Mouse (Mus musculus): ENCODE measurements around the gene Plekhg1. TPM values are rescaled to one million over a fixed set of nuclear protein-coding genes. Genes with fewer than 3 reads are reported as not detected.
A peak's percentile ranks its signal among the peaks of the same experiment; 100 is the strongest.

Plekhg1 gene
- polyA plus RNA-seq, 1 experiment from 2014 or later = 15.5 TPM

DNA sequence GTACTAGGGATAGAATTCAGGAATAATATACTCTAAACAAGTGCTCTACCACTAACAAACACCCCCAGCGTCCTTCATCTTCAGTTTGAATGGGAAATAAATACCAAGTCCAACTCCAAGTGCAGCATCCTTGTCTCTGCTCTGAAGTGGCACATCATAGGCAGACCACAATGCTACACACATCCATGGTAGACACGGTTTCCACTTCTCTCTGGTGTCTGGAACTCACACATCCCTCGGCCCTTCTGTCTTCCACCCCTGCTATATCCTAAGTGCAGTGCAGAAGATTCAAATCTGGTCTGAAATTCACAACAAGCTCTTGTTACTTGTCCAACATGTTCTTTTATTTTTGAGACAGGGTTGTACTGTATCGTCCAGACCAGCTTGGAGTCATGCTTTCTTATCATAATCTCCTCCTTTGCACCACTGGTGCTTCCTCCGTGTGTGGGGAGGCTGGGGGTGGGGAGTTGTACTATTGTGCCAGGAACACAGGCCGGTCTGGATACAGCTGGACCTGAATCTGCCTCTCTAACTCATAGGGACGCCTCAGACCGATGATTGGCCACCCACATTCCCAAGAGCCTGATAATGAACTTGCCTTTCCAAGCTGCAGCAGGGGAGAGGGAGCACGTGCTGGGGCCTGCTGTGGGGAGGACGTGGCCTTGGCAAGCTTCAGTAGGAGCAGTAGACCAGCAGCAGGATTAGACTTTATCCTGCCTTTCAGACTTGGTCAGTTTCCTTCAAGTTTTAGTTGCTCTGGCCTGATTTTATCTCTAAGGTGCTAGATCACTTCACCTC, 70.5 kb downstream of the Plekhg1 start:
- Histone ChIP-seq H3K27ac (no peak overlapping the region), H3K4me1 (no peaks in the 10 kb centered on the region), H3K36me3 (no peaks in the 10 kb centered on the region), H3K9me3 (replicated peaks) (no peaks in the 10 kb centered on the region), H3K4me3 (no peak overlapping the region), H3K9ac (no peak overlapping the region), H3K4me2 (replicated peaks) (no peak overlapping the region), H3K27me3 (no peaks in the 10 kb centered on the region)
- 72% methylated on average over 10 of the region's 10 CpGs for WGBS
- ATAC-seq (ENCODE audit: low FRiP score) = no peak

DNA sequence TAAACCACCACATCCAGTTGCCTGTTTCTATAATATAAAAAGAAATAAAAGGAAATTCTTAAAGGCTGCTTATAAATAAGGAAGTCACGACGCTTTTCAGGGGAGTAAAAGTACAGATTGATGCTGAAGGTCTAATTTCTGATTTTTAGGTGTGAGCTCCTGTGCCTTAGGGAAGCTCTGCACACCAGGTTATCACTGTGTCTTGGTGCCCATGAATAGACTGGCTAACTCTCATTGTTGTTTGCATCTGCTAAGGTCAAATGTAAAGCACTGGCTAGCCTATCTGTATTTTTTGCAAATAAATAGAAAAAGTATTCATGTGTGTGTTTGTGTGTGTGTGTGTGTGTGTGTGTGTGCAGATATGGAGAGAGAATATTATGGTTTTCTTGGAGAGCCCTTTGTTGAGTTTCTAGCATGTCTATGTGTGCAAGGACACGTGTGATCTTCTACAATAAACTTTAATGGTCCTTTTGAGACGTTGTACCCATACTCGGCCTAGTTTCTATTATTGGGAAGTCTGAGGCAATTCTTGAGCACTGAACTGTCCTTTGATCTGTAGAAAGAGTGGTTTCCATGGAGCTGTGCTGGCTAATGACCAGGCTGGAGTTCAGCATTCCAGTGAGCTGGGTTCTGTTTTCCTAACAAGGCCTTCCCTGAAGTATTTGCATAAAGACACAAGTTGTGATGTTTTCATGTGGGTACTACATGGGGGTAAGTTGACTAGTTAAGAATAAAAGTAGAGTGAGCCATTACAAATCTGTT, 79.0 kb downstream of the Plekhg1 start:
- no peaks in the 10 kb centered on the region for H3K27me3 ChIP-seq
- H3K27ac ChIP-seq = no peak overlapping the region
- H3K9ac ChIP-seq = no peak overlapping the region
- H3K4me3 ChIP-seq = no peak overlapping the region
- peaks cover 3% of the 10 kb centered on the region; the same call in 1 of the 2 replicates for H3K4me1 ChIP-seq
- no peaks in the 10 kb centered on the region for H3K9me3 ChIP-seq (replicated peaks)
- H3K4me2 ChIP-seq (replicated peaks) = no peak overlapping the region
- ATAC-seq (ENCODE audit: low FRiP score) = peak; percentile 87
- 47% methylated on average over 5 of the region's 5 CpGs for WGBS
- H3K36me3 ChIP-seq = no peaks in the 10 kb centered on the region

DNA sequence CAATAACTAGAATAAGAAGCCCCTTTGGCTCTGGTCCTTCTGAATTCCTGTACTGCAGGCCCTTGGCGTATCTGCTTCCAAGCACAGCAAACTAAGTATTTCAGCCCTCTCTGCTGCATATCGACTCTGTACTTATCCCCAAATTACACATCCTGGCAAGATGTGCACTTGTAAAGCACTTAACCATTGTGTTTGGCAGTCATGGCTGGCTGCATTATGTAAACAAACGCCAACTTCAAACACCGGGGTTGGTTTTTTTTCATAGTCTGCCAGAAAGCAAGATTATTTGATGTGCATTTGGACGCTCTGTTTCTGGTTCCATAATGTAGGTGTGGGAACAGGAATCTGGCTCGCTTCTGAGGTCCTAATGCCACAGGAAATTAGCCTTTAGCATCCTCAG, 83.7 kb downstream of the Plekhg1 start:
- Histone ChIP-seq H3K4me3 (no peak overlapping the region), H3K27me3 (no peaks in the 10 kb centered on the region), H3K9me3 (replicated peaks) (no peaks in the 10 kb centered on the region), H3K36me3 (no peaks in the 10 kb centered on the region), H3K27ac (no peak overlapping the region), H3K4me2 (replicated peaks) (no peak overlapping the region), H3K4me1 (peaks cover 3% of the 10 kb centered on the region; the same call in 1 of the 2 replicates), H3K9ac (no peak overlapping the region)
- WGBS = 78% methylated on average over 6 of the region's 6 CpGs
- no peak for ATAC-seq (ENCODE audit: low FRiP score)

DNA sequence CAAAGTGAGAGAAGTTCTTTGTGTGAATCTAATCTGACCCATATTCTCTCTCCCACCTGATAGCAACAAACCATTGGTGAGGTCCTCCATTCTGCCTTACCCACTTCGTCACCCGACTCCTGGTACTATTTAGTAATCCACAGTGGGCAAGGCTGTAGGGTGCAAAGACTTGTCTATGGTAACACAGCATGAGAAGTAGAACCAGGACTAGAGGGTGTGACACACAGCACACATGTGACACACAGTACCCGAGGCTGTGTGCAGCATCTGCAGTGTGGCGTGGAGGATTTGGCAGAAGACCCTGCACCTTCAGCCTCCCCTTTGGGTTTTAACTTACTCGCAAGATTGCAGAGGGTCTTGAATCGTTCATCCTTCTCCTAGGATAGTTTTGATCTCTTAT, 85.9 kb downstream of the Plekhg1 start:
- Histone ChIP-seq H3K4me2 (replicated peaks) (no peak overlapping the region), H3K9ac (no peak overlapping the region), H3K27me3 (no peaks in the 10 kb centered on the region), H3K9me3 (replicated peaks) (no peaks in the 10 kb centered on the region), H3K36me3 (no peaks in the 10 kb centered on the region), H3K4me3 (no peak overlapping the region), H3K4me1 (no peaks in the 10 kb centered on the region), H3K27ac (no peak overlapping the region)
- ATAC-seq (ENCODE audit: low FRiP score) = no peak
- WGBS = 92% methylated on average over 6 of the region's 6 CpGs

DNA sequence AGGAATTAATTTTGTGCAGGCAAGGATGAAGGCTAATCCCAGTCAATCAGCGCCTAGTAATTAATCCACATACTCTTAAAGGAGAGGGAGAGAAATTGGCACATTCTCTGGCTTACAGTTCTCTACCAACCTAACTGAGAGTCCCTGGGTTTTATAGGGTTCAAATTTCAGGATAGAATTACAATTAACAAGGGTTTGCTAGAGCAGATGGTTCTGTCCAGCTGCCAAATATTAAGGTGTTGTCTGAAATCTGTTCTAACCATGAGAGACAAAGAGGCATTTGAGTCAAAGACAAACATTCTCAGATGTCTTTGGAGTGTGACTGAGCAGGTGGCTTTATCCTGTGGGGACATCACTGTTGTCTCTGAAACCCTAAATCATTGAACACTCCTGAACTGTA, 87.2 kb downstream of the Plekhg1 start:
- Histone ChIP-seq H3K27me3 (no peaks in the 10 kb centered on the region), H3K27ac (no peak overlapping the region), H3K4me1 (no peaks in the 10 kb centered on the region), H3K4me2 (replicated peaks) (no peak overlapping the region), H3K36me3 (no peaks in the 10 kb centered on the region), H3K9me3 (replicated peaks) (no peaks in the 10 kb centered on the region), H3K4me3 (no peak overlapping the region), H3K9ac (no peak overlapping the region)
- 77% methylated on average over 1 of the region's 1 CpGs for WGBS
- no peak for ATAC-seq (ENCODE audit: low FRiP score)

DNA sequence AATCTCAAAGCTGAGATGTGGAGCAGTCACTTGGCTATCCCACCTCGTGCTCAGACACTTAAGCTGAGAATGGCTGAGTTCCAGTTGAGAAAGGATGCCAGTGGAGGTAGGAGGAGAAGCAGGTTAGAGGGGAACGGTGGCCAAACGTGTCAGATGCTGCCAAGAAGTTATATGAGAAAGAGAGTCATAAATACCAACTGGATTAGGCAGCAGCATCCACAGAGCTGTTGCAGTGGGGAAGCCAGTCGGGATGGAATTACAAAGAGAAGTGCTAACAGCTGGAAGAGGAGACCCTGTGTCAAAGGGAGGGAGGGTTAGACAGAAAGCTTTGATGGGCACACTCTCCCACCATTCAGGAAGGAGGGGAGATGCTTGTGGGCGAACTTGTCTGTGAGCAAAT, 89.3 kb downstream of the Plekhg1 start:
- Histone ChIP-seq H3K27me3 (no peaks in the 10 kb centered on the region), H3K9ac (no peak overlapping the region), H3K4me2 (replicated peaks) (no peak overlapping the region), H3K36me3 (no peaks in the 10 kb centered on the region), H3K4me3 (no peak overlapping the region), H3K9me3 (replicated peaks) (no peaks in the 10 kb centered on the region), H3K4me1 (no peaks in the 10 kb centered on the region), H3K27ac (no peak overlapping the region)
- WGBS = 47% methylated on average over 5 of the region's 5 CpGs
- ATAC-seq (ENCODE audit: low FRiP score) = no peak

DNA sequence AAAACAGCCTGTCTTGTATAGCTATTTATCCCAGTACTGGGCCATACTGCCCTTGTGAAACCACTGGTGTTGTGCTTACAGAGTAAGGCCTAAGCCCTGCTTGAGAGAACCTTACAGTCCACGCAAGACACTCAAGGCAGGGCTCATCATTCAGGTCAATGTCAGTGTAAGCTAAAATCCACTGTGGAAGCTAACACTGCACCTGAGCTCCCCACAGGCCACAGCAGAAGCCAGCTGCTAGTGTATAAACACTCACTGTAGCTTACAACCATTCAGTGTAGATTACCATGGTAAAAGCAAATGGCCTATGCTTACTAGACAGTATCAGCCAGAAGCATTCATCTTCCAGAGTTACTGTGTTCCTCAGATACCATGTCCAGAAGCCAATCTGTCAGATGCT, 90.5 kb downstream of the Plekhg1 start:
- no peak overlapping the region for H3K9ac ChIP-seq
- 90% methylated on average over 1 of the region's 1 CpGs for WGBS

DNA sequence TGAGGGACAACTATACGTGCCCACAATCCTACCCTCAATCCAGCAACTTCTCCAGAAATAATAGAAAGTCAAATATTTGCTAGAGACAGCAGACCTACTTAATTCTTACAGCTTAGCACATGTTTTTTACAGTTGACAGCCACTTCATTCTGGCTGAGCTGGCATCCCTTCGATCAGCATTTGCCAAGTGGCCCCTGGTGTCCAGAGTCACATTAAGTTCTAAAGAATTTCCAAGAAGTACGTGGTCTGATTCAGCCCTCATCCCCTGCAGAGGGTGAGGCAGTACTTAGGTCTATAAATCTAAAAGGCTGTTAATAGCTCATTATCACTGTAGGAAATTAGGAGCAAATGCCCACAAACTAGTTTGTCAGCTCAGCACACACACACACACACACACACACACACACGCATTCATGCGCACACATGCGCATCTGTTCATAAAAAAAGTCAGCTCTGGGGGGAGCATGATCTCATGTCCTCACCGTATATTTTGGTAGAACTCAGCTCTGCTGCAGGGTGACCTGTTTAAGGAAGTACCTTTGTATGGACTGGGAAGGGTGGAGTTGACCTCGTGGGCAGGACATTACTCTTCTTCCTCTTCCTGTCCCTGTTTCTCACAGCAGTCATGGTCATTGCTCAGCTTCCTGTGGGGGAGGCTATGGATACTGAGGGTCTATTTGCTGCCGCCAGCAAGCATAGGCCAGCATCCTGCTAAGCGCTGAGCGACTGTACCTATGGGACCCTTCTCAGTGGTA, 91.6 kb downstream of the Plekhg1 start:
- WGBS = 87% methylated on average over 11 of the region's 11 CpGs

More for the DNA sequence above, 90.5 kb downstream of the Plekhg1 start:
- Histone ChIP-seq H3K4me1 (no peaks in the 10 kb centered on the region), H3K36me3 (no peaks in the 10 kb centered on the region), H3K27me3 (no peaks in the 10 kb centered on the region), H3K4me2 (replicated peaks) (no peak overlapping the region), H3K4me3 (no peak overlapping the region), H3K27ac (no peak overlapping the region), H3K9me3 (replicated peaks) (no peaks in the 10 kb centered on the region)
- ATAC-seq (ENCODE audit: low FRiP score) = no peak

DNA sequence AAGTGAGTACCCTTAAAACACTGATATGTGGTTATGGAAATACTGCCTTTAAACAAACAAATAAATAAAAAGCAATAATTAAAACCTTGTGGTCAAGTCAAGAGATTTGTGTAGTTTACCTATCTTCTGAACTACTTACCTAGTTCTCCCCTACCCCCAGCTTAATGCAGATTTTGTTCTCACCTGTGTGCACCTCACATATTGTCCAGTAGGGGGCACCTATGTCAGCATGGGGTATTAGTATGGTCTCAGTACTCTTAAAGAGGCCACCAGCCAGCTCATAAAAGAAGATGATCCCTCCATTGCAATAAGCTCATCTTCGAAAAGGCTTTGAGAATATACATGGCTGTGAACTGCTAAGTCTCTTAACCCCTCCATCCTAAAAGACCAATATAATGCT, 93.9 kb downstream of the Plekhg1 start:
- Histone ChIP-seq H3K9me3 (replicated peaks) (no peaks in the 10 kb centered on the region), H3K4me1 (no peaks in the 10 kb centered on the region), H3K36me3 (no peaks in the 10 kb centered on the region), H3K27ac (no peak overlapping the region), H3K9ac (no peak overlapping the region), H3K4me2 (replicated peaks) (no peak overlapping the region), H3K27me3 (no peaks in the 10 kb centered on the region), H3K4me3 (no peak overlapping the region)
- ATAC-seq (ENCODE audit: low FRiP score) = no peak
- 98% methylated on average over 1 of the region's 1 CpGs for WGBS

More for the DNA sequence above, 91.6 kb downstream of the Plekhg1 start:
- no peak overlapping the region for H3K4me2 ChIP-seq (replicated peaks)
- H3K36me3 ChIP-seq = no peaks in the 10 kb centered on the region
- H3K4me3 ChIP-seq = no peak overlapping the region
- H3K9ac ChIP-seq = no peak overlapping the region
- no peaks in the 10 kb centered on the region for H3K9me3 ChIP-seq (replicated peaks)
- H3K27me3 ChIP-seq = no peaks in the 10 kb centered on the region
- H3K4me1 ChIP-seq = no peaks in the 10 kb centered on the region
- ATAC-seq (ENCODE audit: low FRiP score) = no peak
- H3K27ac ChIP-seq = no peak overlapping the region

DNA sequence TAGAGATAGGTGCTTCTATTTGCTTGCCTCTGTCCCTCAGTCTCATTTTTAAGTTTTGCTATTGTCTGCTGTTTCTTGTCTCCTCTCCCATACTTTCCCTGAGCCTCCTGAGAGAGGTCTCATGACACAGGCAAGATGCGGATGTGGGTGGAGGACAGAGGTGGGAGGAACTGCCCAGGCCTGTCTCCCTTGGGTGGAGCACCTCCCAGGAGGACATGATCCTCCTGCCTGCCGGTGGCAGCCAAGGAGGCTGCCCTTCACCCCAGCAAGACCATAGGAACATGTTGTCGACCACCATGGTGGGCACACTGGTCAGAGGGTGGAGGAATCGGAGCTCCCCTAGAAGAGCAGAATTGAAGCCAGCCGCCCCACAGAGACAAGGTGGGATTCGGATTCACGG, 94.5 kb downstream of the Plekhg1 start:
- Histone ChIP-seq H3K36me3 (no peaks in the 10 kb centered on the region), H3K4me1 (no peaks in the 10 kb centered on the region), H3K27ac (no peak overlapping the region), H3K4me2 (replicated peaks) (no peak overlapping the region), H3K27me3 (no peaks in the 10 kb centered on the region), H3K4me3 (no peak overlapping the region), H3K9ac (no peak overlapping the region), H3K9me3 (replicated peaks) (no peaks in the 10 kb centered on the region)
- WGBS = 83% methylated on average over 7 of the region's 7 CpGs
- no peak for ATAC-seq (ENCODE audit: low FRiP score)

DNA sequence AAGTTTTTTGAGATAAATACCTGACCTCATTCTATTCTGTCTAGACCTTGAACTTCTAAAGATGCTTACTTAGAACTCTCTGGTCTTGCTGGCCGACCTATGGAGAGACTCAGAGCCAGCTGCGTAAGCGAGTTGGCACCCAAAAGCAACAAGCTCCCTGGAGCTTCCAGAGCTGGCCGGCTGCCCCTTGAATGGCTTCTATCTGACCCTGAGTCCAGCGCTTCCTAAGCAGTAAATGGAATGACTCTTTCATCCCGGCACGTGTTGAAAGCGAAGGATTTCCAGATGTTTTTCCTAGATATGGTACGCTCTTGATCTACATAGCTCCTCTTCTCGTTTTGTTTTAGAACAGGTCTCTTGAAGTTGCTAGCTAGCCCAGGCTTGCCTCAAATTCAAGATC, 95.5 kb downstream of the Plekhg1 start:
- H3K4me3 ChIP-seq = no peak overlapping the region
- no peaks in the 10 kb centered on the region for H3K27me3 ChIP-seq
- H3K36me3 ChIP-seq = no peaks in the 10 kb centered on the region
- no peak for ATAC-seq (ENCODE audit: low FRiP score)
- no peaks in the 10 kb centered on the region for H3K9me3 ChIP-seq (replicated peaks)
- 74% methylated on average over 10 of the region's 10 CpGs for WGBS
- H3K9ac ChIP-seq = no peak overlapping the region
- no peaks in the 10 kb centered on the region for H3K4me1 ChIP-seq
- no peak overlapping the region for H3K27ac ChIP-seq
- H3K4me2 ChIP-seq (replicated peaks) = no peak overlapping the region

DNA sequence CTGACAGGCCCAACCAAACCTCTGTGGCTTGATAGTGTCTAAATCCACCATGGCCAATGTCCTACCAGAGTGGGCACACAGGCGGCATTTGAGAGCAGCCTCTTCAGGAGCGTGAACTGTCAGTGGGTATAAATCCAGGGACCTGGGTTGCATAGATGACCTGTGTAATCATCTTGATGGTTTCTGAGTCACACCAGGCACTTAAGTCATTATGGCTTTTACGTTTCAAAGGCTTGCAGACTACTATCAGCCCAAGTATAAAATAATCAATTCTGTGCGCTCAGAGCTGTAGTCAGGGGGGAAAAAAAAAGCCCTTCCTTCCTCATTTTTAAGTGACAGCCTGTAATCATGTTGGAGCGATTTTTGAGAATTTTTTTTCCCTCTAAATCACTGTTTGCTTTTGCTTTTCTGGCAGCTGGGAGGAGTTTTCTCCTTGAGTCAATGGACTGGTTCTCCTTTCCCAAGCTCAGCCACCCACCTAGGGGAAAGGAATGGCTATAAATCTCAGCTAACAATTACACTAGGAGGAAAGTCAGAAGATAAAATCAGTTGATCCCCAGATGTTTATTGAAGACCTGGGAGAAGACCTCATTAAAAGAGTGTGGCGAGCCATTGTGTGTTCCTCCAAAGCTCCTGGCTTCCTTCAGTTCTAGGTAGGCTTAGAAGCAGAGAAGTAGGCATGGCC, 99.7 kb downstream of the Plekhg1 start:
- Histone ChIP-seq H3K4me3 (no peak overlapping the region), H3K36me3 (no peaks in the 10 kb centered on the region), H3K9me3 (replicated peaks) (no peaks in the 10 kb centered on the region), H3K4me2 (replicated peaks) (no peak overlapping the region), H3K27me3 (no peaks in the 10 kb centered on the region), H3K9ac (no peak overlapping the region), H3K4me1 (no peaks in the 10 kb centered on the region), H3K27ac (no peak overlapping the region)
- ATAC-seq (ENCODE audit: low FRiP score) = no peak
- 80% methylated on average over 6 of the region's 6 CpGs for WGBS

Measured in hindbrain, embryonic 12.5 days (tissue).